Mouse (Mus musculus) left cerebral cortex, adult 2 months (tissue): ENCODE results near the gene Pbx3. TPM values are rescaled to one million over a fixed set of nuclear protein-coding genes. Genes with fewer than 3 reads are reported as not detected.

Experiments
- DNase-seq, 2 experiments: peaks; one replicate each; pipeline ENCODE4 v3.0.0; 2021 to 2022; ENCODE audit warnings: low spot score in 2 of 2, mixed read lengths in 1 of 2; ENCODE audit errors: extremely low spot score in 1 of 2
- H3K27ac ChIP-seq: fragments of 200-600 bp; 2 replicates; pipeline ENCODE4 v1.8.1; 2022
- H3K4me3 ChIP-seq: fragments of 200-600 bp; 2 replicates; pipeline ENCODE4 v1.8.1; 2022
- CTCF ChIP-seq: fragments of 200-600 bp; IDR thresholded peaks from 2 replicates; pipeline ENCODE4 v1.8.1; 2022; ENCODE audit warnings: antibody characterized with exemption, mild to moderate bottlenecking, moderate library complexity
- intact Hi-C: fragments of 180-260 bp; cut with DNase I; formaldehyde crosslinking; loops from one replicate; pipeline ENCODE4 v1.15.1; 2025
- total RNA-seq, 2 experiments: library from RNA; stranded (reverse); gene quantifications; 2 replicates each; pipeline ENCODE4 v1.2.3; 2021

Gene Pbx3
- total RNA-seq, 2 experiments from 2014 or later = 10.8 to 15.8 TPM

DNA sequence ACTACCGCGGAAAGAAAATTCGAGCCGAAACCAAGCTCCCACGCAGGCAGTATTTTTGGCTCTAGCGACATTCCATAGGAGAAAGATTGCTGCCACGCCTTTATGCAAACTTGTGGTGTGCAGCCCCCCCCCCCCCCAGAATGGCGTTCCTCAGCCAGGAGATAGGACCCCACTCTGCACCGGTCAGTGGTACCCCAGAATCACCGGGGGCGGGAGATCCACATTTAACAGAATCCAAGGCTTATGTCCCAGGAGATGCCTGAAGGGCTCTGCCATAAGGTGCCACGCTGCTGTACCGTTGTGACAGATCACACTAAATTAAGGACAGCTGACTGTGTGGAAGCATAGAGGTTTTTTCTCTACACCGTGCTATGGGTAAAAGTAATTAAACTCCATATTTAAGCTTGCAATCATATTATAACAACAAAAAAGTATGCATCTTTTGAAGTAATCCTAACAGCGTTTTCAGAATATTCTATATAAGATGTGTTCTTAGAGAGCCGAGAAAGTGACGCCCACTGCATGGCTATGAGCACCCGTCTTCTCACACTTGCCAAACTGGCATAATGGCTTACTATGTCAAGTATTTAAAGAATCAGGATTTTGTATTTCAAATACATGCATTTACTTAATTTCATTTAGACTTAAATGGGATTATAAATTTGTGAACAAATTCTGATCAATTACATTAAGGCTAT lies 122.8 kb downstream of the Pbx3 start:
- intact Hi-C loops = loop anchor here (5.0 to 10.0 kb wide), 2 partner anchors 122 to 385 kb away; partner anchors contain the start of gene Pbx3
- peak overlapping the region; percentile 58; the same call in 1 of the 2 replicates for H3K27ac ChIP-seq
- peak overlapping the region; percentile 55 for H3K4me3 ChIP-seq
- TF ChIP-seq CTCF = no peak
- no peak for DNase-seq

DNA sequence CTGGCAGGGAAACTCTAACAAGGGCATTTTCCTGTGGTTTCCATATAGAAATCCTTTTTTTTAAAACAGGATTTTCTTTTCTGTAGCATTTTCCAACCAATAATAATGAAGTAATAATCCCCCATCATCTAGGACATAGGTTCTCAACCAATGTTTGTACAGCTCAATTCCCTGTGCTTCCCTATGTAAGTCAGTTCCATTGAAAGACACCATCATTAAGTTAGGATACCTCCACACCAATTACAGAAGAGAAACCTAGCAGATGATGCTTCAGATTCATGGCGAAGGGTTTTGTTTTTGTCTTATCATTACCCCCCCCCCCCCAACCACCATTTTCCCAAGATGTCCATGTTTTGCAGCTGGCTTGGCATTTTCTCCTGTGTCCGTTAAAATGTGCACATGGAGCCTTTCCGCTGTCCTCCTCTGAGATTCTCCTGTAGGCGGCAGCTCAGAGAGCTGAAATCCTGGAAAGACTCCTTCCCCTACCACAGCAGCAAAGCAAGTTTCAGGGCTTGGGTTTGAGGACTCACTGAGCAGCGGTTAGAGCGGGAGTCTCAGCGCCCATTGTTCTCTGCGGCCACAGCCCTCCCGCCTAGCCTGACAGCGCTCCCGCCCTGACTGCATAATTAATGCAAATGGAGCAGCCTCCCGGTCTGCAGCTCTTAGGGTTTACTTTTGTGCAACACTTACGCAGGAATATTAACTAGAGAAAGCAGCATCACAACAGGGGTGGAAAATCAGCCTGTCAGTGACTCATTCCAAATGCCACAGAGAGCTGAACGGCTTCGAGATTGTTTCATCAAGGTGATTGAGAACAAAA lies 123.6 kb downstream of the Pbx3 start:
- DNase-seq = peak; percentile 49 to 52
- peak overlapping the region; percentile 55 for H3K4me3 ChIP-seq
- H3K27ac ChIP-seq = peak overlapping the region; percentile 58; the same call in 1 of the 2 replicates
- TF ChIP-seq CTCF = peak; percentile 51
- intact Hi-C loops = loop anchor here (5.0 to 10.0 kb wide), 2 partner anchors 123 to 385 kb away; partner anchors contain the start of gene Pbx3

DNA sequence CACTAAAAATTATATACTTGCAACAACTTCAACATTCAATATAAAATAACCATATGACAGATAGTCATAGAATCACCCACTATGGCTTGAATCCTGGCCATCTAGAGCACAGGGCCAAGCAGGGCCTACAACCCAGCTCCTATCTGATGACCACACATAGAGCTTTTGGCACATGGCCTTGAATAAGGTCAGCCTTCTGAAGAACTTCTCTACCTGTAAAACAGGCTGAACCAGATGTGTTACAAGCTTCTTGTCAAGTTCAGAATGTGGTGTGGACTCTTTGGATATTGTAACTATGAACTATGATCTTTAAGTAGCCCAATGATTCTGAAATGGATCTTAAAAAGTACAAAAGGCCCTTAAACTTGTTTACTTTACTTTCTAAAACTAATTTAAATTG lies 132.1 kb downstream of the Pbx3 start:
- intact Hi-C loops = loop anchor here (10.0 kb wide), 1 partner anchor 394 kb away; no protein-coding TSS in a partner anchor

DNA sequence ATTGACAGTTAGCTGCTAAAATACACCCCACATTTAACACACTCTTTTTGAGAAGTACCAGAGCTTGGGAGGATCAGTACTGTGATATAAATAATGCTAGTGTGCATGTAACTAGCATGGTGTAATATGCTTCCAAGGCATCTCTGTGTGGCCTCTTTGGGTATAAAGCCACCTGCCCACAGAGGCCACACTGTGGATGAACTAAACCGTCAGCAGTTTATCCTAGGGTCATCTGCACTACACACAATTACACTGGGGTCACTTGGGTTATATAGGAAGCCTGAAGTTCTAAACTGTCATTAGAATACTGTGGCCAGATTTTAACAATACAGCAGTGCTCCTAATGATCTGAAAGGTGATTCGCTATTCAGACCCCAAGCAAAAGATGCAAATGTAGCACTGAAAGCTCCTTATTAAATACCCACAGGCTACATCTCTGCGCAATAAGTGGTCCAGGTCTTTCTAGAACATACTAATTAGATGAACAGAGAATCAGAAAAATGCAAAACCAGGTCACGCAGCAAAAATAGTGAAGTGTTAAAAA lies 133.6 kb downstream of the Pbx3 start:
- no peak for DNase-seq
- H3K27ac ChIP-seq = no peak overlapping the region
- intact Hi-C loops = no loop called here
- TF ChIP-seq CTCF = no peak
- no peak overlapping the region for H3K4me3 ChIP-seq

More for the DNA sequence above, 132.1 kb downstream of the Pbx3 start:
- TF ChIP-seq CTCF = no peak
- no peak overlapping the region for H3K27ac ChIP-seq
- H3K4me3 ChIP-seq = no peak overlapping the region
- DNase-seq = no peak

DNA sequence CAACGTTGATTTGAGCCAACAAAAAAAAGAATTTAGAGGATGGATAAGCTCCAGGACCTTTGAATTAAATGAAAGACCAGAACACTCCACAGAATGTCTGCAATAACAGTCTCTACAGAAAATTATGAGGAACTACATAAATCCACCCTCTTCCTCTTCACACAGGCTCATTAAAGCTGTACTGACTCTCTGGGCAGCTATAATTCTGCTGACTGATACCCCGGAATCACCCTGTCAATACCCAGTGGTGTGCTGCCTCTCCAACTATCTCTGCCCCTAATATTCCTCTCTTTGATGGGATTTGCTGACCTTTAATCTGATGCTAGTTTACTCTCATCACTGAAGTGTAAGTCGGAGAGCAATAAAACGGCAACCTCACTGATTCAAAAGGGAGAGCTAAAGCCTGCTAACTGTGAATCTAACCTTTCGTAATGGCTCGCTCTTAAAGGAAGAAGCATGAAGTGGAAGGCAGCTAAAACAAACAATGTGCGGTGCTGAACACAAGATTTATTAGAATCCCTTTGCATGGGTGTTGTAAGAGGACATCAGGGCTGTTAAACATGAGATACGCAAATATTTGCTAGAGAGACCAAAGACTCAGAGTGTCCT lies 137.4 kb downstream of the Pbx3 start:
- DNase-seq = no peak
- Histone ChIP-seq H3K27ac (no peak overlapping the region), H3K4me3 (no peak overlapping the region)
- no peak for TF ChIP-seq CTCF
- intact Hi-C loops = no loop called here

DNA sequence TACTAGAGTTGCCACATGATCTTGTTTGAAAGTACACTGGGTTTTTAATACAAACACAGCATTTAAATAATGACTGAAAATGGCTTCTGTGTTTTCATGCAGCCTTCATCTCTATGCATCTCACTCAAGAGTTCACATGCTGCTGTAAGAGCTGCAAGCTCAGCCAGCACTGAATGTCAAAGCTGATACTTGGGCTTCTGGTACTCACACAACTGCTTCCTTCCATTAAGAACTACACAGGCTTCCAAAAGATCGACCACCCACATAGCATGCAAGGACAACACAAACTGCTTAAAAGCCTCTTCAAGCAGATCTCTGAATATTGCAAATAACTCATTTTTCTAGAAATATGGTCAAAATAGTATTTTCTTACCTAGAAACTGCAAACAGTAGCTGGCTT lies 138.7 kb downstream of the Pbx3 start:
- intact Hi-C loops = no loop called here
- no peak for DNase-seq
- H3K27ac ChIP-seq = no peak overlapping the region
- no peak for TF ChIP-seq CTCF
- H3K4me3 ChIP-seq = no peak overlapping the region

DNA sequence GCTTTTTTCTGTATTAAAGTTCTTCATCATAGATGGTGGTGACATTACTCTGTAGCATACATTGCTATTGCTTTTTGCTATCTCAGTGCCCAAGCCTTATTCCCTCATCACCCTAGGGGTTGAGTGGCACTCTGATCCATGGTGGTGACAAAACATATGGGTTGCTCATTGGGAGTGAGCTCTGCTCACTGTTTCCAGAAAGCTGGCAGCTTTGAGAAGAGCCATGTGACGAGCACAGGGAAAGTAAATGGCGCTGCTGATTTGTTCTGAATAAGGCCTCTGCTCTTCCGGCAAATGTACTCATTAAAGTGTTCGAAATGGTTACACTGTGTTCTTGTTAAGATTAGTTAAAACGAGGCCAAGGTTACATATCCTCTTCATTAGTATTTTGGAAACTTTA lies 139.7 kb downstream of the Pbx3 start:
- no peak for DNase-seq
- TF ChIP-seq CTCF = no peak
- H3K4me3 ChIP-seq = no peak overlapping the region
- no peak overlapping the region for H3K27ac ChIP-seq
- intact Hi-C loops = no loop called here

DNA sequence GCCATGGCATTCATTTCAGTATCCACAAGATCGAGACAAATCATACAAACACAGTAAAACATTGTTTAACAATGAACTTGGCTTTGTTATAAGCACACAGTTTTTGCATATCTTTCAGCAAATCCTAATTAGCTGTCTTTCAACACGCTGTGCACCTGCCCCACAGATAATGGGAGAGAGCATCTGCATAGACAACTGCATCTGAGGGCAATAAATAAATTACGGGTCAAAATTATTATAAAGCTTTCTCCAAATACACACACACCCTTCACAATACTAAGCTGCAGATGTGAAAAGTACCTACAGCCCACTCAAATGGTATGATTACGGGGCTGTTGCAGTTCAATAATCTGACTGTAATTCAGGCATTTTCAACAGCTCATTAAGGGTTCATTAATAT lies 145.3 kb downstream of the Pbx3 start:
- DNase-seq = no peak
- H3K4me3 ChIP-seq = no peak overlapping the region
- H3K27ac ChIP-seq = no peak overlapping the region
- intact Hi-C loops = no loop called here
- TF ChIP-seq CTCF = no peak

DNA sequence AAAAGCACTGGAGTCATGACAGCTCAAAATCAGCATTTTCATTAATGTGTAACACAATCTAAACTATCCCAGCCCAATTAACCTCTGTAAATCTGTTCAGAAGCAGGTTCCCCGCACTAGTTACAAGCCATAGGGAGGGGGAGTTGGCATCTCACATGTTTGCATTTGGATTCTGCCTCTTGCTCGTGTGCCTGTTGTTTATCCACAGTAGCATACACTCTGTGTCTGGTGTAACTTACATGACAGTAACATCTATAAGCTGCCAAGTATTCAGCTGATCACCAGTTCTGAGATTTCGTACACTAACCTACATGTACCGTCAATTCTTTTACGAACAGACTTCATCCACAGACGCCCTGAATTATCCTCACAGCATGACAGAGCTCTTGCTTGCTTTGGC lies 147.5 kb downstream of the Pbx3 start:
- intact Hi-C loops = no loop called here
- no peak for DNase-seq
- Histone ChIP-seq H3K27ac (no peak overlapping the region), H3K4me3 (no peak overlapping the region)
- TF ChIP-seq CTCF = no peak

DNA sequence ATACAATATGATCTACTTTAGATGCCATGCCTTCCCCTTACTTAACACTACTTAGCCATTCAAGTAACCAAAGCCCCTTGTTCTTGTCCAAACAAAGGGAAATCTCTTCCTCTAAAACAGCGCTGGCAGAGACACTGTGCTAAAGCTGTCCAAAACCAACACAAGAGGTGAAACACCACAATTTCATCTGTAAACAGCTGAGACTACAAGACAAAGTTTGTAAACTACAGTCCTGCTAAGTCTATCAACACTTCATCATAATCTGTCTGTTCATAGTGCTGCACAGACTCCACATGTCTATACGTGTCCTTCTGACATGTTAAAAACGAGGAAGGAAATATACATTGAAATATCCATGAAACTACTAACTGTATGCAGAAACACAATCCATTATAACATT lies 151.5 kb downstream of the Pbx3 start:
- intact Hi-C loops = no loop called here
- TF ChIP-seq CTCF = no peak

DNA sequence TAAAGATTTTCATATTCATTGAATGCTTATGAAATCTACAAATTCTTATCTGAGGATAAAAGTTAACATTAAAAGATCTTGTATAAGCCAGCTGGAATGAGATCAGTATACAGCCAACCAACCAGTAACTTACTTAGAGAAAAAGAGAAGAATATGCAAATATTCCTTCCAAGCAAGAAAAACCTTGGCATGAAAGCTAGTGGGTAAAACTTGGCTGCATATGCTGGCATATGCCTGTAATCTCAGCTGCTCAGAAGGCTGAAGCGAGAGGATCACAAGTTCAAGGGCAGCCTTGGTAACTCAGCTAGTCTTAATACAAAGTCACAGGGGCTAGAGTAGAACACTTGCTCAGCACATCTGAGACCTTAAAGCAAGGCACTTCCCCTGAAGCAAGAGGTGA lies 153.8 kb downstream of the Pbx3 start:
- H3K27ac ChIP-seq = no peak overlapping the region
- H3K4me3 ChIP-seq = no peak overlapping the region
- TF ChIP-seq CTCF = no peak
- no peak for DNase-seq
- intact Hi-C loops = no loop called here

More for the DNA sequence above, 151.5 kb downstream of the Pbx3 start:
- Histone ChIP-seq H3K4me3 (no peak overlapping the region), H3K27ac (no peak overlapping the region)
- no peak for DNase-seq

DNA sequence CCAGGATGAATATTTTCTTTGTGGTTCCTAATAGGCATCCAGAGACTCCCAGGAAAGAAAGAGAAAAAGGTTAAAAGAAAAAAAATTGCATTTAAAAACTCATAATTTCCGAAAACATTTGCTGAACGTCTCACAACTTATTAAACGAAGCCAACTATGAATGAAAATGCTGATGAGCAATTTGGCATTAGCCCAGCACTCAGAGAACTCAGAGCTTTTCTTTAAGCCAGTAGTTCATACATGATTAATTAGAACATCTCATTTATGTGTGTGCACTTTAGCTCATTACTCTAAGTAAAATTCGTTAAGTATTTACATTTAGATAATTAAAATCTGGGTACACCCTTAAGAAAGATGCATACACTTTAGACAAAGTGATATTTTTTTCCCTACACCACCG lies 155.3 kb downstream of the Pbx3 start:
- intact Hi-C loops = no loop called here
- no peak for TF ChIP-seq CTCF
- no peak for DNase-seq
- Histone ChIP-seq H3K4me3 (no peak overlapping the region), H3K27ac (no peak overlapping the region)
